Mouse (Mus musculus): ENCODE measurements at regions not wholly inside any gene's neighbourhood (a gene's known extent, or its start where the extent isn't known, plus 50 kb on each side); places are given as distances from the start of the nearest gene placed in this dataset.

GRCm38 (mm10) chr11:117036977-117037376 lies 78.0 kb upstream of the Sec14l1 start:
- DNase-seq: no peak

- DNase-seq: no peak
These were observed 76.5 kb upstream of the Sec14l1 start for GRCm38 (mm10) chr11:117038282-117039106.

GRCm38 (mm10) chr11:117040829-117041228 lies 74.1 kb upstream of the Sec14l1 start:
- no peak for DNase-seq

- no peak for DNase-seq
These were observed 72.6 kb upstream of the Sec14l1 start for GRCm38 (mm10) chr11:117042336-117042735.

GRCm38 (mm10) chr11:117043524-117043923 lies 71.4 kb upstream of the Sec14l1 start:
- DNase-seq: peak; percentile 34 to 54

GRCm38 (mm10) chr11:117044731-117045130 lies 70.2 kb upstream of the Sec14l1 start:
- peak in 1 of 2 experiments; percentile 29 for DNase-seq

GRCm38 (mm10) chr11:117046636-117047035 lies 68.3 kb upstream of the Sec14l1 start:
- no peak for DNase-seq

GRCm38 (mm10) chr11:117047172-117047950 lies 67.6 kb upstream of the Sec14l1 start:
- no peak for DNase-seq

- DNase-seq: no peak
These were observed 66.1 kb upstream of the Sec14l1 start for GRCm38 (mm10) chr11:117048911-117049310.

- no peak for DNase-seq
These were observed 64.2 kb upstream of the Sec14l1 start for GRCm38 (mm10) chr11:117050788-117051187.

- peak in 1 of 2 experiments; percentile 17 for DNase-seq
These were observed 58.0 kb upstream of the Sec14l1 start for GRCm38 (mm10) chr11:117056958-117057357.

GRCm38 (mm10) chr11:117057451-117057850 lies 57.5 kb upstream of the Sec14l1 start:
- no peak for DNase-seq

- no peak for DNase-seq
These were observed 55.8 kb upstream of the Sec14l1 start for GRCm38 (mm10) chr11:117059120-117059519.

- DNase-seq: no peak
These were observed 54.8 kb upstream of the Sec14l1 start for GRCm38 (mm10) chr11:117059981-117060705.

- DNase-seq: no peak
These were observed 54.1 kb upstream of the Sec14l1 start for GRCm38 (mm10) chr11:117060706-117061337.

GRCm38 (mm10) chr11:117062772-117063499 lies 52.0 kb upstream of the Sec14l1 start:
- no peak for DNase-seq

All from thymus, adult 18-20 months (tissue).